Mouse (Mus musculus) Patski (cell line): Measurements from ENCODE around the gene Nedd4. TPM values are rescaled to one million over a fixed set of nuclear protein-coding genes. Genes with fewer than 3 reads are reported as not detected.
"Not testable (repeated sequence)": the region's sequence is repeated elsewhere in the genome, so short reads cannot be mapped to it uniquely, and the experiment has no call there.

ENCODE experiments used
- ATAC-seq: fragments of 100-300 bp; one replicate; pipeline ENCODE4 v1.8.0; 2021
- CTCF ChIA-PET: fragments of 350-600 bp; sonication (Branson Sonifier 250); formaldehyde crosslinking; loops from one replicate; lab custom pipeline; 2022; ENCODE audit warnings: inconsistent platforms; lab: Charles Lee
- POLR2A ChIA-PET: fragments of 350-600 bp; sonication (Branson Sonifier 250); formaldehyde crosslinking; loops from one replicate; lab custom pipeline; 2022; ENCODE audit warnings: antibody characterized with exemption, inconsistent platforms; lab: Charles Lee
- DNase-seq: peaks from one replicate; pipeline ENCODE4 v3.0.0-alpha.2; 2011; ENCODE audit warnings: low read depth, low spot score
- H3K27me3 ChIP-seq: fragments of 371-371 bp; one replicate; pipeline ENCODE4 v1.5.1; 2021
- CTCF ChIP-seq: fragments of 100-300 bp; IDR thresholded peaks from one replicate; pipeline ENCODE4 v1.5.1; 2021
- in situ Hi-C: fragments of 300-500 bp; cut with MboI; formaldehyde crosslinking; loops from 3 replicates; pipeline ENCODE4 v1.11.1; 2018; ENCODE audit warnings: low pct_unique_long_range_greater_than_20kb, mixed read lengths
- polyA plus RNA-seq: library from polyadenylated mRNA; unstranded; gene quantifications from one replicate; pipeline ENCODE4 v1.2.3, GENCODE M21; 2021

The Nedd4 gene
- polyA plus RNA-seq, 1 experiment from 2014 or later: 693 TPM

GRCm38 (mm10) chr9:72661561-72661894, 618 bp upstream of the Nedd4 start:
- POLR2A ChIA-PET: interaction anchor here (0.8 to 3.4 kb wide), 5 partner anchors 9 to 26 kb away, joined by 3 to 29 read pairs (median 11); no protein-coding TSS in a partner anchor
- no peaks in the 10 kb centered on the region for H3K27me3 ChIP-seq
- CTCF ChIA-PET: interaction anchor here (1.1 to 3.1 kb wide), 5 partner anchors 9 to 34 kb away, joined by 3 to 14 read pairs (median 4); no protein-coding TSS in a partner anchor
- DNase-seq: no peak
- peak; percentile 58 for ATAC-seq
- in situ Hi-C loops: no loop called here
- TF ChIP-seq CTCF: no peak

- CTCF ChIA-PET: interaction anchor here (1.0 to 3.7 kb wide), 5 partner anchors 9 to 34 kb away, joined by 3 to 28 read pairs (median 6); no protein-coding TSS in a partner anchor
- no peak for ATAC-seq
- in situ Hi-C loops: no loop called here
- DNase-seq: no peak
- POLR2A ChIA-PET: interaction anchor here (0.6 to 3.5 kb wide), 9 partner anchors 8 to 131 kb away, joined by 3 to 29 read pairs (median 6); partner anchors contain the start of gene Rfx7
- H3K27me3 ChIP-seq: no peaks in the 10 kb centered on the region
- no peak for TF ChIP-seq CTCF
These were observed 766 bp downstream of the Nedd4 start for GRCm38 (mm10) chr9:72662691-72663533.

GRCm38 (mm10) chr9:72663534-72663918, 1.4 kb downstream of the Nedd4 start:
- ATAC-seq (no peak), DNase-seq (no peak)
- CTCF ChIA-PET: interaction anchor here (1.0 to 3.7 kb wide), 5 partner anchors 9 to 35 kb away, joined by 3 to 28 read pairs (median 6); no protein-coding TSS in a partner anchor
- POLR2A ChIA-PET: interaction anchor here (0.6 to 3.5 kb wide), 10 partner anchors 9 to 260 kb away, joined by 3 to 29 read pairs (median 6); partner anchors contain the start of gene Rfx7
- H3K27me3 ChIP-seq: no peaks in the 10 kb centered on the region
- no peak for TF ChIP-seq CTCF
- in situ Hi-C loops: no loop called here

- in situ Hi-C loops: no loop called here
- no peak for TF ChIP-seq CTCF
- ChIA-PET POLR2A (interaction anchor here (0.6 to 3.5 kb wide), 4 partner anchors 9 to 35 kb away, joined by 3 to 29 read pairs (median 12); no protein-coding TSS in a partner anchor), CTCF (interaction anchor here (0.8 to 3.7 kb wide), 8 partner anchors 10 to 40 kb away, joined by 3 to 28 read pairs (median 4); no protein-coding TSS in a partner anchor)
- DNase-seq (no peak), ATAC-seq (no peak)
- no peaks in the 10 kb centered on the region for H3K27me3 ChIP-seq
These were observed 2.5 kb downstream of the Nedd4 start for GRCm38 (mm10) chr9:72664409-72665351.

- TF ChIP-seq CTCF: no peak
- in situ Hi-C loops: no loop called here
- no peak for ATAC-seq
- DNase-seq: no peak
- ChIA-PET CTCF (interaction anchor here (0.8 to 3.7 kb wide), 5 partner anchors 9 to 35 kb away, joined by 3 to 28 read pairs (median 7); no protein-coding TSS in a partner anchor), POLR2A (interaction anchor here (0.6 to 3.5 kb wide), 3 partner anchors 8 to 36 kb away, joined by 3 to 19 read pairs (median 5); no protein-coding TSS in a partner anchor)
- no peaks in the 10 kb centered on the region for H3K27me3 ChIP-seq
These were observed 3.4 kb downstream of the Nedd4 start for GRCm38 (mm10) chr9:72665517-72665916.

GRCm38 (mm10) chr9:72666352-72667021, 4.3 kb downstream of the Nedd4 start:
- peak; percentile 13 for TF ChIP-seq CTCF
- CTCF ChIA-PET: interaction anchor here (3.6 to 3.7 kb wide), 2 partner anchors 27 to 31 kb away, joined by 9 to 28 read pairs; no protein-coding TSS in a partner anchor
- ATAC-seq, in situ Hi-C loops, H3K27me3 ChIP-seq, POLR2A ChIA-PET, DNase-seq: not testable (repeated sequence)

- in situ Hi-C loops: no loop called here
- DNase-seq (no peak), ATAC-seq (no peak)
- ChIA-PET CTCF (interaction anchor here (3.6 kb wide), 1 partner anchor 32 kb away, joined by 9 read pairs; no protein-coding TSS in a partner anchor), POLR2A (interaction anchor here (0.8 kb wide), 1 partner anchor 27 kb away, joined by 4 read pairs; no protein-coding TSS in a partner anchor)
- no peaks in the 10 kb centered on the region for H3K27me3 ChIP-seq
- TF ChIP-seq CTCF: no peak
These were observed 5.0 kb downstream of the Nedd4 start for GRCm38 (mm10) chr9:72667126-72667525.

- ChIA-PET POLR2A (interaction anchor here (1.2 kb wide), 1 partner anchor 35 kb away, joined by 3 read pairs; no protein-coding TSS in a partner anchor), CTCF (interaction anchor here (1.0 to 7.4 kb wide), 4 partner anchors 13 to 41 kb away, joined by 3 to 78 read pairs (median 4); no protein-coding TSS in a partner anchor)
- DNase-seq (no peak), ATAC-seq (no peak)
- H3K27me3 ChIP-seq: no peaks in the 10 kb centered on the region
- in situ Hi-C loops: no loop called here
- peak; percentile 8 for TF ChIP-seq CTCF
These were observed 7.2 kb downstream of the Nedd4 start for GRCm38 (mm10) chr9:72669383-72669782.

- peak; percentile 98 for TF ChIP-seq CTCF
- POLR2A ChIA-PET: interaction anchor here (0.6 to 1.6 kb wide), 2 partner anchors 8 to 178 kb away, joined by 5 to 7 read pairs; no protein-coding TSS in a partner anchor
- DNase-seq (no peak), ATAC-seq (no peak)
- CTCF ChIA-PET: interaction anchor here (1.0 to 7.4 kb wide), 10 partner anchors 9 to 209 kb away, joined by 3 to 78 read pairs (median 4); partner anchors contain the start of gene Nedd4
- in situ Hi-C loops: loop anchor here (5.0 to 10.0 kb wide), 3 partner anchors 35 to 208 kb away; partner anchors contain the start of gene Rfx7
- no peaks in the 10 kb centered on the region for H3K27me3 ChIP-seq
These were observed 10.2 kb downstream of the Nedd4 start for GRCm38 (mm10) chr9:72672361-72672760.
